Mouse (Mus musculus) stomach, embryonic 16.5 days (tissue): Measurements from ENCODE around the gene Iqcf5. TPM values are rescaled to one million over a fixed set of nuclear protein-coding genes. Genes with fewer than 3 reads are reported as not detected.
"Not testable (repeated sequence)": the region's sequence is repeated elsewhere in the genome, so short reads cannot be mapped to it uniquely, and the experiment has no call there.

Source experiments
- ATAC-seq: fragments of 200-750 bp; cut with Nextera tagmentation; 2 replicates; pipeline ENCODE4 v1.8.0; 2017; ENCODE audit warnings: moderate number of reproducible peaks, moderate TSS enrichment; ENCODE audit not compliant: insufficient read depth, low FRiP score
- H3K27ac ChIP-seq: fragments of 300-500 bp; sonication (generic); 2 replicates; pipeline ENCODE4 v1.5.1; 2014; ENCODE audit warnings: low read length
- H3K27me3 ChIP-seq: fragments of 300-500 bp; sonication (generic); 2 replicates; pipeline ENCODE4 v1.6.1; 2014; ENCODE audit warnings: low read length, control low read depth, mixed read lengths; ENCODE audit not compliant: control insufficient read depth, insufficient read depth
- H3K36me3 ChIP-seq: fragments of 300-500 bp; sonication (generic); 2 replicates; pipeline ENCODE4 v1.6.1; 2014; ENCODE audit warnings: low read length; ENCODE audit not compliant: control insufficient read depth, insufficient read depth
- H3K4me1 ChIP-seq: fragments of 300-500 bp; sonication (generic); 2 replicates; pipeline ENCODE4 v1.6.1; 2014; ENCODE audit warnings: low read length, control low read depth, mixed read lengths; ENCODE audit not compliant: control insufficient read depth, insufficient read depth
- H3K4me2 ChIP-seq: fragments of 300-500 bp; sonication (generic); 2 replicates; pipeline ENCODE4 v1.6.1; 2014; ENCODE audit warnings: low read depth, low read length, mixed read lengths
- H3K4me3 ChIP-seq: fragments of 300-500 bp; sonication (generic); replicated peaks from 2 replicates; pipeline ENCODE4 v1.5.1; 2014; ENCODE audit warnings: mild to moderate bottlenecking, low read length
- H3K9ac ChIP-seq: fragments of 300-500 bp; sonication (generic); 2 replicates; pipeline ENCODE4 v1.6.1; 2014; ENCODE audit warnings: low read length
- H3K9me3 ChIP-seq: fragments of 300-500 bp; sonication (generic); replicated peaks from 2 replicates; pipeline ENCODE4 v1.6.1; 2016; ENCODE audit warnings: low read length, control low read depth; ENCODE audit not compliant: control insufficient read depth
- WGBS: fragments of 180-500 bp; shearing (Covaris S2); extraction: QIAGEN DNeasy Blood & Tissue Kit; methylation state at CpG from one replicate; pipeline ENCODE4 v1.1.7; 2014; 5-methylcytosine and 5-hydroxymethylcytosine counted together
- polyA plus RNA-seq: library from polyadenylated mRNA; unstranded; fragments of >200 nt; fragmentation: Nextera tagmentation; extraction: Ambion mirVana; gene quantifications from 2 replicates; pipeline ENCODE4 v1.2.1, GENCODE M21; 2015

The Iqcf5 gene
- polyA plus RNA-seq, 1 experiment from 2014 or later = not detected

GRCm38 (mm10) chr9:106485076-106485475 is 29.3 kb upstream of the Iqcf5 start:
- no peak; the same call in 1 of the 2 replicates for ATAC-seq
- Histone ChIP-seq H3K4me2 (no peak overlapping the region), H3K9ac (no peak overlapping the region), H3K4me1 (no peaks in the 10 kb centered on the region), H3K36me3 (peaks cover 28% of the 10 kb centered on the region), H3K27me3 (no peaks in the 10 kb centered on the region), H3K9me3 (no peaks in the 10 kb centered on the region), H3K27ac (no peak overlapping the region), H3K4me3 (no peak overlapping the region)
- WGBS = 80% methylated on average over 10 of the region's 10 CpGs

- WGBS = 79% methylated on average over 6 of the region's 6 CpGs
- H3K4me1 ChIP-seq, ATAC-seq, H3K27me3 ChIP-seq, H3K9me3 ChIP-seq, H3K9ac ChIP-seq, H3K4me3 ChIP-seq, H3K4me2 ChIP-seq, H3K27ac ChIP-seq: not testable (repeated sequence)
- peaks cover 22% of the 10 kb centered on the region; the same call in 1 of the 2 replicates for H3K36me3 ChIP-seq
Measured at GRCm38 (mm10) chr9:106487602-106488001, 26.8 kb upstream of the Iqcf5 start.

GRCm38 (mm10) chr9:106499667-106500066 is 14.7 kb upstream of the Iqcf5 start, which contains the start of gene Iqcf1:
Iqcf1 (plus strand) TSS chr9:106499967.
- Histone ChIP-seq H3K27ac (no peak within 1 kb of the TSS), H3K4me3 (no peak within 1 kb of the TSS), H3K27me3 (no peaks in the 10 kb centered on the region), H3K4me1 (no peaks in the 10 kb centered on the region), H3K36me3 (no peaks in the 10 kb centered on the region), H3K9me3 (no peaks in the 10 kb centered on the region), H3K4me2 (no peak within 1 kb of the TSS), H3K9ac (no peak within 1 kb of the TSS)
- 93% methylated on average over 6 of the region's 6 CpGs for WGBS
- no peak for ATAC-seq

- H3K4me3 ChIP-seq = no peak overlapping the region
- H3K9ac ChIP-seq = no peak overlapping the region
- ATAC-seq = no peak
- H3K27ac ChIP-seq = no peak overlapping the region
- no peaks in the 10 kb centered on the region for H3K27me3 ChIP-seq
- H3K9me3 ChIP-seq = no peaks in the 10 kb centered on the region
- H3K36me3 ChIP-seq = no peaks in the 10 kb centered on the region
- no peaks in the 10 kb centered on the region for H3K4me1 ChIP-seq
- H3K4me2 ChIP-seq = no peak overlapping the region
- WGBS = 85% methylated on average over 22 of the region's 22 CpGs
Measured at GRCm38 (mm10) chr9:106501846-106502245, 12.5 kb upstream of the Iqcf5 start.

- H3K4me1 ChIP-seq = no peaks in the 10 kb centered on the region
- no peak overlapping the region for H3K4me3 ChIP-seq
- no peaks in the 10 kb centered on the region for H3K27me3 ChIP-seq
- no peaks in the 10 kb centered on the region for H3K36me3 ChIP-seq
- no peak overlapping the region for H3K4me2 ChIP-seq
- H3K9me3 ChIP-seq = no peaks in the 10 kb centered on the region
- H3K9ac ChIP-seq = no peak overlapping the region
- ATAC-seq = no peak
- 70% methylated on average over 6 of the region's 6 CpGs for whole genome bisulfite sequencing
- no peak overlapping the region for H3K27ac ChIP-seq
Measured at GRCm38 (mm10) chr9:106504246-106504645, 10.1 kb upstream of the Iqcf5 start.

GRCm38 (mm10) chr9:106509356-106509755 is 5.0 kb upstream of the Iqcf5 start:
- Histone ChIP-seq H3K4me2 (no peak overlapping the region), H3K4me1 (no peaks in the 10 kb centered on the region), H3K36me3 (no peaks in the 10 kb centered on the region), H3K4me3 (no peak overlapping the region), H3K9ac (no peak overlapping the region), H3K27ac (no peak overlapping the region), H3K9me3 (no peaks in the 10 kb centered on the region), H3K27me3 (no peaks in the 10 kb centered on the region)
- WGBS = 88% methylated on average over 10 of the region's 10 CpGs
- ATAC-seq = no peak

- H3K9ac ChIP-seq = no peak overlapping the region
- H3K9me3 ChIP-seq = no peaks in the 10 kb centered on the region
- no peaks in the 10 kb centered on the region for H3K27me3 ChIP-seq
- no peak overlapping the region for H3K27ac ChIP-seq
- 57% methylated on average over 13 of the region's 13 CpGs for WGBS
- no peaks in the 10 kb centered on the region for H3K4me1 ChIP-seq
- H3K4me3 ChIP-seq = no peak overlapping the region
- H3K4me2 ChIP-seq = no peak overlapping the region
- ATAC-seq = no peak
- no peaks in the 10 kb centered on the region for H3K36me3 ChIP-seq
Measured at GRCm38 (mm10) chr9:106512729-106513450, 1.5 kb upstream of the Iqcf5 start.

- H3K9me3 ChIP-seq = no peaks in the 10 kb centered on the region
- WGBS = 79% methylated on average over 6 of the region's 6 CpGs
- ATAC-seq = no peak
- no peaks in the 10 kb centered on the region for H3K4me1 ChIP-seq
- H3K4me3 ChIP-seq = no peak overlapping the region
- H3K36me3 ChIP-seq = no peaks in the 10 kb centered on the region
- no peak overlapping the region for H3K27ac ChIP-seq
- H3K27me3 ChIP-seq = no peaks in the 10 kb centered on the region
- no peak overlapping the region for H3K4me2 ChIP-seq
- H3K9ac ChIP-seq = no peak overlapping the region
Measured at GRCm38 (mm10) chr9:106513566-106513965, 807 bp upstream of the Iqcf5 start.

- Histone ChIP-seq H3K4me1 (no peaks in the 10 kb centered on the region), H3K27ac (no peak overlapping the region), H3K9ac (no peak overlapping the region), H3K27me3 (no peaks in the 10 kb centered on the region), H3K4me2 (no peak overlapping the region), H3K9me3 (no peaks in the 10 kb centered on the region), H3K4me3 (no peak overlapping the region), H3K36me3 (no peaks in the 10 kb centered on the region)
- 65% methylated on average over 2 of the region's 2 CpGs for WGBS
- ATAC-seq = no peak
Measured at GRCm38 (mm10) chr9:106519433-106519832, 5.1 kb downstream of the Iqcf5 start.
